Mouse (Mus musculus) embryo, embryonic 10.5 days (tissue): ENCODE data around the gene Vamp9.

Experiments
- DNase-seq: peaks from one replicate; pipeline ENCODE4 v3.0.0-alpha.2; 2015; ENCODE audit warnings: low spot score

The Vamp9 gene

GRCm38 (mm10) chr5:99906181-99906956, at the start of gene Vamp9:
Gene Vamp9, plus strand, starts transcription at chr5:99906254.
- peak; percentile 98 for DNase-seq

- no peak for DNase-seq
Measured at GRCm38 (mm10) chr5:99857106-99857637, 48.9 kb upstream of the Vamp9 start.

GRCm38 (mm10) chr5:99859637-99860433, 46.2 kb upstream of the Vamp9 start:
- no peak for DNase-seq

GRCm38 (mm10) chr5:99861816-99862215, 44.2 kb upstream of the Vamp9 start:
- DNase-seq = no peak

- DNase-seq = no peak
Measured at GRCm38 (mm10) chr5:99863656-99864380, 42.2 kb upstream of the Vamp9 start.

GRCm38 (mm10) chr5:99865779-99866178, 40.3 kb upstream of the Vamp9 start:
- DNase-seq = no peak

GRCm38 (mm10) chr5:99868286-99868685, 37.8 kb upstream of the Vamp9 start:
- DNase-seq = no peak

- DNase-seq = no peak
Measured at GRCm38 (mm10) chr5:99868923-99869322, 37.1 kb upstream of the Vamp9 start.

- DNase-seq = peak; percentile 8
Measured at GRCm38 (mm10) chr5:99877565-99877964, 28.5 kb upstream of the Vamp9 start.

GRCm38 (mm10) chr5:99882441-99882840, 23.6 kb upstream of the Vamp9 start:
- no peak for DNase-seq

GRCm38 (mm10) chr5:99884035-99884434, 22.0 kb upstream of the Vamp9 start:
- DNase-seq = no peak

- DNase-seq = no peak
Measured at GRCm38 (mm10) chr5:99887133-99887532, 18.9 kb upstream of the Vamp9 start.

GRCm38 (mm10) chr5:99891516-99892441, 14.3 kb upstream of the Vamp9 start:
- DNase-seq = peak; percentile 84

- DNase-seq = peak; percentile 84
Measured at GRCm38 (mm10) chr5:99900041-99900440, 6.0 kb upstream of the Vamp9 start.

- no peak for DNase-seq
Measured at GRCm38 (mm10) chr5:99905731-99906130, 323 bp upstream of the Vamp9 start.

GRCm38 (mm10) chr5:99915494-99915893, 9.4 kb downstream of the Vamp9 start:
- no peak for DNase-seq

GRCm38 (mm10) chr5:99922033-99922432, 16.0 kb downstream of the Vamp9 start:
- no peak for DNase-seq

GRCm38 (mm10) chr5:99927951-99928350, 21.9 kb downstream of the Vamp9 start:
- DNase-seq = peak; percentile 77

GRCm38 (mm10) chr5:99931910-99932309, 25.9 kb downstream of the Vamp9 start:
- no peak for DNase-seq

GRCm38 (mm10) chr5:99939440-99939839, 33.4 kb downstream of the Vamp9 start:
- DNase-seq = no peak

- DNase-seq = no peak
Measured at GRCm38 (mm10) chr5:99941273-99941672, 35.2 kb downstream of the Vamp9 start.
